Comparison of ENCODE assay signal across 29 mouse cellular contexts in genomic region chr5:62689965-62690364, GRCm38 (mm10).
A peak's percentile ranks its signal among the peaks of the same experiment; 100 is the strongest.
DNase-seq lines count a peak whose midpoint lies in the region; ATAC-seq and TF ChIP-seq lines count a peak whose summit lies in the region.
"Had no signal": no experiment of that assay in that cellular context is flagged by ENCODE, and none has a peak within 500 bp of the region (broad histone marks: within the 10 kb centered on the region; RNA-seq: fewer than 3 reads in every experiment).

No protein-coding gene starts in this region.

- TF ChIP-seq CTCF in left cerebral cortex, adult 2 months (IDR thresholded peaks at IDR 0.05): no peak

- no peak for ATAC-seq in embryonic facial prominence, embryonic 11.5 days (replicated peaks; ENCODE audit: insufficient number of reproducible peaks, low FRiP score, low TSS enrichment, low read depth)

- H3K36me3 ChIP-seq in embryonic facial prominence, embryonic 11.5 days (replicated peaks; ENCODE audit: control insufficient read depth, insufficient read depth, low read depth, low read length): no peaks in the 10 kb centered on the region
- H3K36me3 ChIP-seq in embryonic facial prominence, embryonic 10.5 days (replicated peaks): no peaks in the 10 kb centered on the region
- H3K36me3 ChIP-seq: embryonic facial prominence, embryonic 13.5 days; forebrain, embryonic 12.5 days; heart, embryonic 13.5 days; hindbrain, embryonic 15.5 days had no signal

- H3K27me3 ChIP-seq in embryonic facial prominence, embryonic 11.5 days (ENCODE audit: control insufficient read depth, insufficient read depth, low read length): no peaks in the 10 kb centered on the region
- H3K27me3 ChIP-seq in embryonic facial prominence, embryonic 10.5 days (replicated peaks; ENCODE audit: low read depth, poor library complexity, severe bottlenecking): no peaks in the 10 kb centered on the region
- H3K27me3 ChIP-seq: embryonic facial prominence, embryonic 13.5 days; forebrain, embryonic 12.5 days; heart, embryonic 13.5 days; hindbrain, embryonic 15.5 days had no signal

- no peak overlapping the region for H3K4me2 ChIP-seq in embryonic facial prominence, embryonic 11.5 days (ENCODE audit: low read depth, low read length)
- H3K4me2 ChIP-seq: embryonic facial prominence, embryonic 13.5 days; forebrain, embryonic 12.5 days; heart, embryonic 13.5 days; hindbrain, embryonic 15.5 days had no signal

- H3K4me3 ChIP-seq in embryonic facial prominence, embryonic 11.5 days (ENCODE audit: low read depth, low read length): no peak overlapping the region
- no peak overlapping the region for H3K4me3 ChIP-seq in embryonic facial prominence, embryonic 10.5 days
- no peak overlapping the region for H3K4me3 ChIP-seq in left cerebral cortex, adult 2 months
- H3K4me3 ChIP-seq: embryonic facial prominence, embryonic 13.5 days; erythroblast, embryonic 14.5 days; forebrain, embryonic 12.5 days; heart, embryonic 13.5 days; hindbrain, embryonic 15.5 days had no signal

- peak; percentile 29 for DNase-seq in embryonic facial prominence, embryonic 11.5 days (ENCODE audit: low spot score)
- DNase-seq in embryonic facial prominence, embryonic 10.5 days (ENCODE audit: low spot score): no peak
- DNase-seq in left cerebral cortex, adult 2 months (ENCODE audit: extremely low spot score in 1 of 2, low spot score in 2 of 2): no peak
- DNase-seq in left cerebral cortex, adult 8-10 months (ENCODE audit: low spot score in 2 of 2): no peak
- DNase-seq in fibroblast of lung, adult 2 months (ENCODE audit: low read depth): peak; percentile 27
- no peak for DNase-seq in cerebellum, adult 9-10 months
- no peak for DNase-seq in kidney, adult 18-20 months
- DNase-seq: adrenal gland, postnatal 25 days; cerebellum, adult 11 months; cerebellum, adult 9-11 months; gastrocnemius, postnatal 10 days; kidney, adult 2 months; kidney, postnatal 4 days; layer of hippocampus, adult 9-11 months; liver; lung, adult 2 months; lung, postnatal 10 days; midbrain, embryonic 14.5 days; retina, postnatal 1 day; right cerebral cortex, postnatal 14 days; thymus, postnatal 4 days had no signal

- intact Hi-C loops in left cerebral cortex, adult 2 months (cut with DNase I): no loop called here

- H3K9me3 ChIP-seq in embryonic facial prominence, embryonic 11.5 days (replicated peaks; ENCODE audit: control insufficient read depth, low read length): no peaks in the 10 kb centered on the region
- H3K9me3 ChIP-seq in embryonic facial prominence, embryonic 10.5 days: no peaks in the 10 kb centered on the region
- H3K9me3 ChIP-seq: embryonic facial prominence, embryonic 13.5 days; forebrain, embryonic 12.5 days; heart, embryonic 13.5 days; hindbrain, embryonic 15.5 days had no signal

- H3K4me1 ChIP-seq in embryonic facial prominence, embryonic 11.5 days (ENCODE audit: control insufficient read depth, insufficient read depth, low read length): no peaks in the 10 kb centered on the region
- peaks cover 4% of the 10 kb centered on the region; the same call in 1 of the 2 replicates for H3K4me1 ChIP-seq in embryonic facial prominence, embryonic 10.5 days
- H3K4me1 ChIP-seq: embryonic facial prominence, embryonic 13.5 days; forebrain, embryonic 12.5 days; hindbrain, embryonic 15.5 days had no signal

- 25% methylated on average over 4 of the region's 4 CpGs for WGBS in embryonic facial prominence, embryonic 11.5 days
- 42% methylated on average over 4 of the region's 4 CpGs for WGBS in embryonic facial prominence, embryonic 10.5 days

- no peak overlapping the region for H3K27ac ChIP-seq in embryonic facial prominence, embryonic 11.5 days (replicated peaks; ENCODE audit: low read depth, low read length)
- H3K27ac ChIP-seq in embryonic facial prominence, embryonic 10.5 days (replicated peaks): no peak overlapping the region
- peak overlapping the region; percentile 40; the same call in 1 of the 2 replicates for H3K27ac ChIP-seq in left cerebral cortex, adult 2 months
- H3K27ac ChIP-seq: embryonic facial prominence, embryonic 13.5 days; forebrain, embryonic 12.5 days; heart, embryonic 13.5 days; hindbrain, embryonic 15.5 days; kidney, postnatal 0 days; liver, embryonic 14.5 days; macrophage had no signal

- no peak overlapping the region for H3K9ac ChIP-seq in embryonic facial prominence, embryonic 11.5 days (replicated peaks; ENCODE audit: low read length)
- H3K9ac ChIP-seq: embryonic facial prominence, embryonic 13.5 days; forebrain, embryonic 12.5 days; heart, embryonic 13.5 days; hindbrain, embryonic 15.5 days; liver, embryonic 14.5 days had no signal

Comparison
In these comparisons a context has a peak if more than half of its experiments do, and no peak if none do; other contexts are left out.
1. DNase-seq: peak in embryonic facial prominence, embryonic 11.5 days (single experiment) and fibroblast of lung, adult 2 months (single experiment); none in embryonic facial prominence, embryonic 10.5 days (single experiment), left cerebral cortex, adult 2 months (0 of 2), left cerebral cortex, adult 8-10 months (0 of 2), cerebellum, adult 9-10 months (single experiment) and kidney, adult 18-20 months (single experiment).